Mouse (Mus musculus) kidney, adult 2 months (tissue): ENCODE measurements at regions not wholly inside any gene's neighbourhood (a gene's known extent, or its start where the extent isn't known, plus 50 kb on each side); places are given as distances from the start of the nearest gene placed in this dataset.

Experiments used
- CTCF ChIP-seq: fragments of 200-500 bp; conservative IDR thresholded peaks from 2 replicates; pipeline ENCODE4 v1.5.1; 2011; ENCODE audit warnings: low read depth, mild to moderate bottlenecking, control low read depth, low read length, moderate library complexity, mixed read lengths; ENCODE audit not compliant: insufficient read depth, insufficient read length
- POLR2A ChIP-seq: fragments of 200-500 bp; IDR thresholded peaks from one replicate; pipeline ENCODE4 v1.6.1; 2011; ENCODE audit warnings: low read depth, low read length, control low read depth

DNA sequence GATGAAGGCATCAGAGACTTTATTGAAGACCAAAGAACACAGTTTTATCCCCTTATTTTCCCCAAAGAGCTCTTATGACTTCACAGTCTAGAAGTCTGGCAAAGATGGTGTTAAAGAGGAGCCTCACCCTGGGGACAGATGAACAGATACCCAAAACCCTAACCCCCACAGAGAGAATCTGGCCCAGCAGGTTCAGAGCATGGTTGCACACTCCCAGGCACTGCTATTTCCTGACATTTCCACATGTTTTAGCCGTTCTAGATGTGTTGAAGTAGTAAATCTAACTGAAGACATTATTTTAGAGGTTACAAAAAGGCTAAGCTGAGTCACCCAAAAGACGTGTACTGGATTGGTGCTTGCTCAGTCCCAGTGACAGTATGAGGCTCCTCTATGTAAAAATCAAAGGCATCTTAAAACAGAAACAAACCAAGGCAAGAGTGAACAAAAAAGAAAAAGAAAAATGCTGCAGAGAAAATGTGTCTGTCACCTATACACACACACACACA lies 66.9 kb upstream of the Nxt1 start:
- TF ChIP-seq POLR2A (no peak), CTCF (no peak)
